Mouse (Mus musculus): Measurements from ENCODE around the gene Vmn1r198.

DNA sequence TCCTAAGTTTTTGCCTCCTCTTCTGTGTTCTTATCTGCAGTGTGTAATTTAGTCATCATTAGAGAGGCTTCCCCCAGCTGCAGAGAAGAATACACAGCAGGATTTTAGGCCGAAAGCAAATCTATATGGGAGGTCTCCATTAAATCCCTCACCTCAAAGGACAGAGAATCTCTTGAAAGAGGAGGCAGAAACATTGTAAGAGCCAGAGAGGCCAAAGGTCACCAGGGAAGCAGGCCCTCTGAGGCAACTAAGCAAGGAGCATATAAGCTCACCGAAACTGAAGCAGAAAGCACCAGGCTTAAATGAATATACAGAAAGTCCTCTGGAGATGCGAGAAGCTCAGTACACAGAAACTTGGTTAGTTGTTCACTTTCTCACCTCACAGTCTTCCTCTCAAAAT lies 39.9 kb downstream of the Vmn1r198 start, which contains the start of gene Vmn1r200:
- TF ChIP-seq CTCF (IDR thresholded peaks at IDR 0.05; ENCODE audit: borderline replicate concordance, extremely low read depth, insufficient read depth, insufficient read length) = no peak
- TF ChIP-seq POLR2A (IDR thresholded peaks at IDR 0.05; ENCODE audit: borderline replicate concordance, extremely low read depth, insufficient read depth, insufficient read length, poor library complexity, severe bottlenecking) = no peak

Measured in brain, embryonic 14.5 days (tissue).